Mouse (Mus musculus): ENCODE measurements at regions not wholly inside any gene's neighbourhood (a gene's known extent, or its start where the extent isn't known, plus 50 kb on each side); places are given as distances from the start of the nearest gene placed in this dataset.

GRCm38 (mm10) chr10:98007037-98007436, 280.5 kb upstream of the C030005K15Rik start:
- DNase-seq (ENCODE audit: low spot score in 2 of 2): peak; percentile 10 to 17
- TF ChIP-seq CTCF (conservative IDR thresholded peaks at IDR 0.05): no peak
- H3K27ac ChIP-seq: peak overlapping the region; percentile 72
- H3K4me3 ChIP-seq: no peak overlapping the region

DNA sequence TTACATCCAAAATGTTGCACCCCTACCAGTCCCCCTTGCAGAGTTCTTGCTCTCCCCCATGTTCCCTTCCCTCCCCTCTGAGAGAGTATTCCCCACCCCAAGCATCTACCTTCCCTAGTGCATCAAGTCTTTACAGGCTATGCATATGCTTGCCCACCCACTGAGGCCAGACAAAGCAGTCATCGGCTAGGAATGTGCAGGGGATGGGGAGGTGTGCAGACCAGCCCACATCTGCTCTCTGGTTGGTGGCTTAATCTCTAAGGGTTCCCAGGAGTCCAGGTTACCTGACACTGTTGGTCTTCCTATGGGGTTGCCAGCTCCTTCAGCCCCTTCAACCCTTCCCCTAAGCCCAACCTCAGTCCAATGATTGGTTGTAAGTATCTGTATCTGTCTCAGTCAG, 281.8 kb upstream of the C030005K15Rik start:
- DNase-seq (ENCODE audit: low spot score in 2 of 2): no peak
- no peak for TF ChIP-seq CTCF (conservative IDR thresholded peaks at IDR 0.05)
- no peak overlapping the region for H3K4me3 ChIP-seq

DNA sequence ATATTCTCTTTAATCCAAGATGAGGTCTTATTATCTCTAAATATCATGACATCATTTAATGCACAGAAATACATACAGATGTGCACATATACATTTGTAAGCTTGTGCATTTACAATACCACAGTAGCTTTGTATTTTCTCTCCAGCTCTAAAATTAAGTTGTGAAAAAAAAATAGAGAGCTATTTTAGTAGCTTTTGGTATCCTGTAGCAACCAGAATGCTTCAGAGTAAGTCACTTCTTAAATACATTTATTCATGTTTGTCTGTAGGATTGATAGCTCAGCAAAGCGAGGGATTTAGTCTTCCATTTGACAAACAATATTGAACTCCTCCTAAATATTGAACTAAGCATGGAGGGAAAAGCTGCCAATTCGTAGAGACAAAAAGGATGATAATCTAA, 286.4 kb upstream of the C030005K15Rik start:
- Histone ChIP-seq H3K4me3 (no peak overlapping the region), H3K27ac (peak overlapping the region; percentile 2; the same call in 1 of the 2 replicates)
- TF ChIP-seq CTCF (conservative IDR thresholded peaks at IDR 0.05): no peak
- DNase-seq (ENCODE audit: low spot score in 2 of 2): no peak

More for the DNA sequence above, 281.8 kb upstream of the C030005K15Rik start:
- no peak overlapping the region for H3K27ac ChIP-seq

GRCm38 (mm10) chr10:98014985-98015902, 288.7 kb upstream of the C030005K15Rik start:
- no peak overlapping the region for H3K4me3 ChIP-seq
- H3K27ac ChIP-seq: no peak overlapping the region
- no peak for TF ChIP-seq CTCF (conservative IDR thresholded peaks at IDR 0.05)
- no peak for DNase-seq (ENCODE audit: low spot score in 2 of 2)

- no peak for TF ChIP-seq CTCF (conservative IDR thresholded peaks at IDR 0.05)
These were observed 290.2 kb upstream of the C030005K15Rik start for GRCm38 (mm10) chr10:98016596-98017304.

DNA sequence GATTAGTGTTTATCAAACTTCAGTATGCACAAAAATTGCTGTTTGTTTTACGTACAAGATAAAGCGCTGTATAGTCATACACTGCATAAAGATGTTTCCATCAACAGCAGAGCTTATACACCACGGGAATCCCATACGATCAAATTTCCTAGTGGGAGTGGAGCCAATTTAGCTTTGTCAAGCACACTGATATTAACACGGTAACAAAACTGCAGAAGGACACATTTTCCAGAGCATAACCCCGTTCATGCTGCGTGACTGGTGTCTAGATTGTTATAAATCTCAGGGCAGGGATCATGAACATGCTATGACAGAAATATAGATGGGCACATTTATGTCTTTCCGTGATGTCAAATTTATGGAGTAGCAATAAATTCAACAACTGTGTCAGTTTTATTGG, 302.6 kb upstream of the C030005K15Rik start:
- no peak for DNase-seq (ENCODE audit: low spot score in 2 of 2)
- no peak for TF ChIP-seq CTCF (conservative IDR thresholded peaks at IDR 0.05)
- H3K4me3 ChIP-seq: no peak overlapping the region
- no peak overlapping the region for H3K27ac ChIP-seq

More at GRCm38 (mm10) chr10:98016596-98017304, 290.2 kb upstream of the C030005K15Rik start:
- Histone ChIP-seq H3K27ac (no peak overlapping the region), H3K4me3 (no peak overlapping the region)
- no peak for DNase-seq (ENCODE audit: low spot score in 2 of 2)

- no peak overlapping the region for H3K4me3 ChIP-seq
- no peak overlapping the region for H3K27ac ChIP-seq
- DNase-seq (ENCODE audit: low spot score in 2 of 2): no peak
- TF ChIP-seq CTCF (conservative IDR thresholded peaks at IDR 0.05): no peak
These were observed 303.1 kb upstream of the C030005K15Rik start for GRCm38 (mm10) chr10:98029621-98030020.

- DNase-seq (ENCODE audit: low spot score in 2 of 2): no peak
- Histone ChIP-seq H3K4me3 (no peak overlapping the region), H3K27ac (no peak overlapping the region)
- TF ChIP-seq CTCF (conservative IDR thresholded peaks at IDR 0.05): no peak
These were observed 306.1 kb upstream of the C030005K15Rik start for GRCm38 (mm10) chr10:98032661-98033060.

- no peak for DNase-seq (ENCODE audit: low spot score in 2 of 2)
- TF ChIP-seq CTCF (conservative IDR thresholded peaks at IDR 0.05): no peak
- no peak overlapping the region for H3K4me3 ChIP-seq
- H3K27ac ChIP-seq: no peak overlapping the region
These were observed 315.2 kb upstream of the C030005K15Rik start for GRCm38 (mm10) chr10:98041766-98042165.

GRCm38 (mm10) chr10:98043873-98044272, 317.3 kb upstream of the C030005K15Rik start:
- DNase-seq (ENCODE audit: low spot score in 2 of 2): no peak
- TF ChIP-seq CTCF (conservative IDR thresholded peaks at IDR 0.05): no peak
- Histone ChIP-seq H3K4me3 (no peak overlapping the region), H3K27ac (no peak overlapping the region)

GRCm38 (mm10) chr10:98044579-98044978, 318.0 kb upstream of the C030005K15Rik start:
- TF ChIP-seq CTCF (conservative IDR thresholded peaks at IDR 0.05): no peak
- no peak for DNase-seq (ENCODE audit: low spot score in 2 of 2)
- Histone ChIP-seq H3K4me3 (no peak overlapping the region), H3K27ac (no peak overlapping the region)

GRCm38 (mm10) chr10:98073432-98073831, 346.9 kb upstream of the C030005K15Rik start:
- DNase-seq (ENCODE audit: low spot score in 2 of 2): no peak
- Histone ChIP-seq H3K4me3 (no peak overlapping the region), H3K27ac (no peak overlapping the region)
- TF ChIP-seq CTCF (conservative IDR thresholded peaks at IDR 0.05): no peak

DNA sequence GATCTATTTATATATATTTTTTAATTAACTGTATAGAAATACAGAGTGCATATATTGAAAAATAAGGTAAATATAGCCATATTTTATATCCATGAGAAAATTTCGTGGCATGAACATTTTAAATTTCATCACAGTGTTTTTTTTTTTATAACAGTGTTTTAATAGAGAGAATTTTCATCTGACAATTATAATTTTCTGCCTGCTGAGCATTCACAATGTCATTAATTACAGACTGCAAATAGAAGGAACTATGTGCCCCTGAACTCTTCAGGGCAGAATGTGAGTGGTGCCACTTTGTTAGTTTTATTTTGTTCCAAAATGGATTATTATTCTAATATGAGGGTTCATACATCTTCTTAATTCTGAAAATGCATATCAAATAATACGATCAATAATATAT, 358.3 kb upstream of the C030005K15Rik start:
- Histone ChIP-seq H3K27ac (no peak overlapping the region), H3K4me3 (no peak overlapping the region)
- TF ChIP-seq CTCF (conservative IDR thresholded peaks at IDR 0.05): no peak
- no peak for DNase-seq (ENCODE audit: low spot score in 2 of 2)
